Mouse (Mus musculus) cerebellum, adult 11-12 months (tissue): ENCODE data around the gene Kcnab1.

ENCODE experiments used
- DNase-seq: peaks from one replicate; pipeline ENCODE4 v3.0.0; 2022

Gene Kcnab1

GRCm38 (mm10) chr3:65204356-65205075 is 95.3 kb downstream of the Kcnab1 start:
- DNase-seq = no peak

GRCm38 (mm10) chr3:65205539-65206020 is 96.4 kb downstream of the Kcnab1 start:
- DNase-seq = no peak

- no peak for DNase-seq
These were observed 104.5 kb downstream of the Kcnab1 start for GRCm38 (mm10) chr3:65213725-65214124.

- no peak for DNase-seq
These were observed 105.5 kb downstream of the Kcnab1 start for GRCm38 (mm10) chr3:65214635-65215034.

GRCm38 (mm10) chr3:65217673-65218579 is 108.7 kb downstream of the Kcnab1 start:
- DNase-seq = peak; percentile 45

GRCm38 (mm10) chr3:65220287-65220686 is 111.1 kb downstream of the Kcnab1 start:
- no peak for DNase-seq

GRCm38 (mm10) chr3:65223635-65224034 is 114.5 kb downstream of the Kcnab1 start:
- no peak for DNase-seq

GRCm38 (mm10) chr3:65230978-65231377 is 121.8 kb downstream of the Kcnab1 start:
- no peak for DNase-seq

GRCm38 (mm10) chr3:65231419-65232090 is 122.4 kb downstream of the Kcnab1 start:
- DNase-seq = peak; percentile 24

- DNase-seq = peak; percentile 44
These were observed 139.8 kb downstream of the Kcnab1 start for GRCm38 (mm10) chr3:65249023-65249422.

- DNase-seq = no peak
These were observed 151.3 kb downstream of the Kcnab1 start for GRCm38 (mm10) chr3:65260521-65260920.

- DNase-seq = peak; percentile 69
These were observed 153.6 kb downstream of the Kcnab1 start for GRCm38 (mm10) chr3:65262506-65263422.

GRCm38 (mm10) chr3:65273317-65273716 is 164.1 kb downstream of the Kcnab1 start:
- no peak for DNase-seq

GRCm38 (mm10) chr3:65277777-65278176 is 168.6 kb downstream of the Kcnab1 start:
- DNase-seq = no peak

- DNase-seq = peak; percentile 72
These were observed 174.2 kb downstream of the Kcnab1 start for GRCm38 (mm10) chr3:65283366-65283765.

- DNase-seq = no peak
These were observed 179.8 kb downstream of the Kcnab1 start for GRCm38 (mm10) chr3:65288994-65289393.

- peak; percentile 29 for DNase-seq
These were observed 187.8 kb downstream of the Kcnab1 start for GRCm38 (mm10) chr3:65296996-65297395.

GRCm38 (mm10) chr3:65299205-65299604 is 190.0 kb downstream of the Kcnab1 start:
- DNase-seq = peak; percentile 94

- DNase-seq = peak; percentile 56
These were observed 192.3 kb downstream of the Kcnab1 start for GRCm38 (mm10) chr3:65301531-65301930.

GRCm38 (mm10) chr3:65302559-65302958 is 193.4 kb downstream of the Kcnab1 start:
- no peak for DNase-seq

- DNase-seq = no peak
These were observed 206.7 kb downstream of the Kcnab1 start for GRCm38 (mm10) chr3:65315837-65316236.

- no peak for DNase-seq
These were observed 207.6 kb downstream of the Kcnab1 start for GRCm38 (mm10) chr3:65316738-65317137.
